In the genomic region with DNA sequence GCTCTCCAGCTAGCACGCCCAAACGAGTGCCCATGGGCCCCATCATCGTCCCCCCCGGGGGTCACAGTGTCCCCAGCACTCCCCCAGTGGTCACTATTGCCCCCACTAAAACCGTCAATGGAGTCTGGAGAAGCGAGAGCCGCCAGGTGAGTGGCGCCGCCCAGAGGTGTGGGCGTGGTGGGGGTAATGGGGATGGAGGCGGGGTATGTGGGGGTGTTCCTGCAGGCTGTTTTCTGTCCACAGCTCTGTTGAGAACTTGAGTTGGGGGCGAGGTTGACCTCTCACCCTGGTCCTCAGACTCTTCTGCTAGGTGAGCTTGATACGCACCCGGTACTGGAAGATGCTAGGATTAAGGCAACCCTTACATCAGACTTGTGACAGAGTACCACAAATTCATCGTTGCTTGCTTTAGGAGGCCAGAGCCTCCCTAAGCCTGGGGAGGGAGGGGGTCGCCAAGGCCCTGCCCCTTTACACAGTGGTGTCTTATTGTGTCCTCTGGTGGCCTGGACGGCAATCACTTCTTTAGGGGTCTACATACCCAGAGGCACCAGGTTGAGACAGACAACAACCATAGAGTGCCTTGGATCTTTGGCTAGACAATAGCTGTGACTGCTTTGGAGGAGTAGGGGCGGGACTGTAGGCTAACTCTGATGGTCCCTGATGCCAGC, we compare ENCODE assay signal across 10 mouse cellular contexts. TPM values are rescaled to one million over a fixed set of nuclear protein-coding genes. Genes with fewer than 3 reads are reported as not detected.
DNase-seq lines count a peak whose midpoint lies in the region; ATAC-seq and TF ChIP-seq lines count a peak whose summit lies in the region.
"Had no signal": no experiment of that assay in that cellular context is flagged by ENCODE, and none has a peak within 500 bp of the region (broad histone marks: within the 10 kb centered on the region; RNA-seq: fewer than 3 reads in every experiment).

No protein-coding gene starts in this region.

- no peak overlapping the region for H3K4me3 ChIP-seq in heart, embryonic 14.5 days (ENCODE audit: control insufficient read depth in 1 of 2, insufficient read depth in 1 of 2, low read depth in 1 of 2, low read length in 2 of 2)
- no peak overlapping the region for H3K4me3 ChIP-seq in bone marrow, adult 2 months (replicated peaks; ENCODE audit: control insufficient read depth, low read depth, low read length)
- no peak overlapping the region for H3K4me3 ChIP-seq in hindbrain, embryonic 10.5 days
- no peak overlapping the region; the same call in 1 of the 2 replicates for H3K4me3 ChIP-seq in midbrain, embryonic 10.5 days

- peaks cover 47% of the 10 kb centered on the region for H3K36me3 ChIP-seq in heart, embryonic 14.5 days (ENCODE audit: control insufficient read depth, insufficient read depth, low read length)
- H3K36me3 ChIP-seq in hindbrain, embryonic 10.5 days = peaks cover 66% of the 10 kb centered on the region
- peaks cover 55% of the 10 kb centered on the region for H3K36me3 ChIP-seq in midbrain, embryonic 10.5 days

- TF ChIP-seq POLR2A in bone marrow, adult 2 months (IDR thresholded peaks at IDR 0.05; ENCODE audit: borderline replicate concordance, control insufficient read depth, low read depth, low read length) = no peak

- no peaks in the 10 kb centered on the region for H3K9me3 ChIP-seq in heart, embryonic 14.5 days (ENCODE audit: control insufficient read depth, low read length)
- no peaks in the 10 kb centered on the region for H3K9me3 ChIP-seq in hindbrain, embryonic 10.5 days
- no peaks in the 10 kb centered on the region for H3K9me3 ChIP-seq in midbrain, embryonic 10.5 days (replicated peaks)

- peak overlapping the region; percentile 51 for H3K9ac ChIP-seq in heart, embryonic 14.5 days (ENCODE audit: low read length)

- H3K4me1 ChIP-seq in heart, embryonic 14.5 days (ENCODE audit: control insufficient read depth in 2 of 2, insufficient read depth in 2 of 2, low read length in 2 of 2) = peaks cover 57 to 84% of the 10 kb centered on the region in 2 experiments
- peaks cover 10% of the 10 kb centered on the region for H3K4me1 ChIP-seq in bone marrow, adult 2 months (ENCODE audit: control insufficient read depth, insufficient read depth, low read length)
- peaks cover 100% of the 10 kb centered on the region for H3K4me1 ChIP-seq in hindbrain, embryonic 10.5 days (replicated peaks)
- H3K4me1 ChIP-seq in midbrain, embryonic 10.5 days = peaks cover 93% of the 10 kb centered on the region

- no peak for ATAC-seq in heart, embryonic 14.5 days (ENCODE audit: insufficient number of reproducible peaks, insufficient read depth, low FRiP score, low read depth)

- no peak for TF ChIP-seq CTCF in bone marrow, adult 2 months (IDR thresholded peaks at IDR 0.05; ENCODE audit: control insufficient read depth, insufficient read depth, low read length)

- intact Hi-C loops in heart, postnatal 36 days (cut with DNase I) = loop anchor here (2.0 kb wide), 1 partner anchor 22 kb away; no protein-coding TSS in a partner anchor

- no peaks in the 10 kb centered on the region for H3K27me3 ChIP-seq in heart, embryonic 14.5 days (ENCODE audit: control insufficient read depth, insufficient read depth, low read length)
- H3K27me3 ChIP-seq in hindbrain, embryonic 10.5 days (ENCODE audit: insufficient read depth, poor library complexity, severe bottlenecking) = peaks cover 7% of the 10 kb centered on the region; the same call in 1 of the 2 replicates
- H3K27me3 ChIP-seq in midbrain, embryonic 10.5 days (ENCODE audit: low read depth, poor library complexity, severe bottlenecking) = 0 out of 2 replicates have a peak, but pooled peaks cover 7% of the 10 kb centered on the region
- H3K27me3 ChIP-seq: CH12.LX had no signal

- DNase-seq in heart, postnatal 36 days = no peak
- DNase-seq in hindbrain, embryonic 10.5 days (ENCODE audit: low spot score) = no peak
- no peak for DNase-seq in midbrain, embryonic 10.5 days (ENCODE audit: low spot score)
- no peak for DNase-seq in urinary bladder, postnatal 36 days (ENCODE audit: low spot score in 2 of 2)
- no peak for DNase-seq in layer of hippocampus, adult 8-10 months (ENCODE audit: low spot score in 2 of 2)
- DNase-seq in right cerebral cortex, postnatal 36 days (ENCODE audit: low spot score in 2 of 2) = no peak
- DNase-seq: kidney, adult 9 months had no signal

- H3K27ac ChIP-seq in heart, embryonic 14.5 days (replicated peaks in 1 of 2; ENCODE audit: control insufficient read depth in 1 of 2, insufficient read depth in 1 of 2, low read depth in 2 of 2, low read length in 2 of 2) = peak overlapping the region; percentile 87 to 96
- H3K27ac ChIP-seq in bone marrow, adult 2 months (ENCODE audit: control insufficient read depth, insufficient read depth, low read depth, low read length, poor library complexity) = peak overlapping the region; percentile 76
- peak overlapping the region; percentile 84 for H3K27ac ChIP-seq in hindbrain, embryonic 10.5 days
- peak overlapping the region; percentile 77 for H3K27ac ChIP-seq in midbrain, embryonic 10.5 days (replicated peaks)

- 73% methylated on average over 18 of the region's 18 CpGs for WGBS in heart, embryonic 14.5 days
- WGBS in bone marrow, adult 2 months = 89% methylated on average over 18 of the region's 18 CpGs
- 81% methylated on average over 18 of the region's 18 CpGs for WGBS in hindbrain, embryonic 10.5 days
- 80% methylated on average over 18 of the region's 18 CpGs for WGBS in midbrain, embryonic 10.5 days

- peak overlapping the region; percentile 42 for H3K4me2 ChIP-seq in heart, embryonic 14.5 days (ENCODE audit: low read length)

RNA-seq across cellular contexts. Expression of gene Gins2, which starts 26.3 kb away (rescaled TPM):
- polyA plus RNA-seq in heart, embryonic 14.5 days (2014; fragmentation: Nextera tagmentation; extraction: Ambion mirVana) = 51.1 and 60.6 TPM in 2 replicates
- total RNA-seq in heart, postnatal 36 days (2021) = 1 to 10 TPM in 1 of 2 experiments, under 1 TPM in 1; 0.86 to 1.7 TPM
- polyA plus RNA-seq in bone marrow, adult 2 months (2011; ENCODE audit: insufficient read depth, insufficient read length, low replicate concordance, missing spikeins) = 14.7 and 20.0 TPM in 2 replicates
- 138 and 165 TPM in 2 replicates for polyA plus RNA-seq in hindbrain, embryonic 10.5 days (2016; fragmentation: Nextera tagmentation; extraction: Ambion mirVana)
- polyA plus RNA-seq in midbrain, embryonic 10.5 days (2016; fragmentation: Nextera tagmentation; extraction: Ambion mirVana) = 162 and 192 TPM in 2 replicates
- total RNA-seq in layer of hippocampus, adult 8-10 months (2022) = 1 to 10 TPM; 2.4 to 4.8 (median 2.8) TPM
